Mouse (Mus musculus) ES-E14 (cell line): ENCODE data around the gene Tescl.

Source experiments
- CHD2 ChIP-seq: IDR thresholded peaks from 2 replicates; pipeline ENCODE4 v1.6.1; 2014; ENCODE audit warnings: mild to moderate bottlenecking, low read depth, low read length, inconsistent platforms
- MAFK ChIP-seq: IDR thresholded peaks from 2 replicates; pipeline ENCODE4 v1.6.1; 2014; ENCODE audit warnings: mild to moderate bottlenecking, low read depth, low read length, inconsistent platforms; ENCODE audit not compliant: insufficient read depth
- ZC3H11A ChIP-seq: IDR thresholded peaks from 2 replicates; pipeline ENCODE4 v1.6.1; 2012; ENCODE audit warnings: low read depth, mild to moderate bottlenecking, inconsistent platforms, low read length, borderline replicate concordance
- ZNF384 ChIP-seq: IDR thresholded peaks from 2 replicates; pipeline ENCODE4 v1.6.1; 2012; ENCODE audit warnings: low read depth, low read length, inconsistent platforms

DNA sequence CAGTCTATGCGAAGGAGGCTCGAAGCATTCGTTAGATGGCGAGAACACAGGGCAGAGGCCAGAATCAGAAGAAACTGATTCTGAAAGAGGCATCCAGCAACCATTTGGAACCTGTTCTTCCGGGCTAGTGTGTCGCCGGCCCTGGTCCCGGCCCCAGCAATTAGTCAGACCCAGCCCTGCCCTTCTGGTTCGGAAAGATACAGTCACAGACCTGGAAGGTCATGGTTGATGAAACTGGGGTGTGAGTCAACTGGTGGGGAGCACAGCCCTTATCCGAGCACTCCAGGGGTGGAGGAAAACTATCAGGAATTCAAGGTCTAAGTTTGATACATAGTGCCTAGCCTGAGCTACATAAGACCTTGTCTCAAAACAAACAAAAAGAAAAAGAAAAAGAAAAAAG, 22.3 kb upstream of the Tescl start:
- TF ChIP-seq MAFK (no peak), ZNF384 (no peak), ZC3H11A (no peak), CHD2 (no peak)
